Mouse (Mus musculus): ENCODE measurements around the gene Smyd4.

The Smyd4 gene

DNA sequence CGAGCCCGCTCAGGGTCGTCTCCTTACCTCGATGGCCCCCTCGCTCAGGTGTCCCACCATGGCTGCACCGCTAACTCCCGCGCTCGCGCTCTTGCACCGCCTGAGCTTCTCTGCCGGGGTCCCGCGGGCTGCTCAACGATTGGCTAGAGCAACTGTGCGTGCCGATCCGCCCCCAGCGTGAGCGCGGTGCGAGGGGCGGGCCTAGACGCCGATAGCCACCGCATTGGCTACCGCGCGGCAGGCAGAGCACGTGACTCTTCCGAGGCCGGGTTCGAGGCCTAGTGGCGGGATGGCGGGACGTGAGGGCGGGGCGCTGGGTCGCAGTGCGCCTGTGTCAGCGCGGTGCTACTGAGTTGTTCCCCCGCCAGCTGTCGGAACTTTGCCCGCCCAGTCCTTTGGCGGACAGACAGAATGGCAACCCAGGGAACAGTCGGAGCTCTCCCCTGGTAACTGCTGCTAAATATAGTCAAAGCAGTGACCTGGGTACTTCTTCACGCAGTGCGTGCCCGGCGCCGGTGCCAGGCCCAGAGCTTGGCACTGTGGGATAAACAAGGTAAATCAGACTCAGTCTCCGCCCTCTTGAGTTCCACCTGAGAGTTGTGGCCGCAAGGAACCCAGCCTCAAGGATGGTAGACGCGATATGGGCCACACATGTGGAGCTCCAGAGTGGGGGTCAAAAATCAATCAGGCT is at the start of gene Smyd4, which contains the start of gene Rpa1:
Smyd4 (plus strand) TSS at position 235 of the 691 bp plus-strand sequence.
Rpa1 (minus strand) TSS at position 126 of the 691 bp plus-strand sequence.
- TF ChIP-seq GATA4 (IDR thresholded peaks at IDR 0.05; ENCODE audit: insufficient replicate concordance, low read length), result no peak

DNA sequence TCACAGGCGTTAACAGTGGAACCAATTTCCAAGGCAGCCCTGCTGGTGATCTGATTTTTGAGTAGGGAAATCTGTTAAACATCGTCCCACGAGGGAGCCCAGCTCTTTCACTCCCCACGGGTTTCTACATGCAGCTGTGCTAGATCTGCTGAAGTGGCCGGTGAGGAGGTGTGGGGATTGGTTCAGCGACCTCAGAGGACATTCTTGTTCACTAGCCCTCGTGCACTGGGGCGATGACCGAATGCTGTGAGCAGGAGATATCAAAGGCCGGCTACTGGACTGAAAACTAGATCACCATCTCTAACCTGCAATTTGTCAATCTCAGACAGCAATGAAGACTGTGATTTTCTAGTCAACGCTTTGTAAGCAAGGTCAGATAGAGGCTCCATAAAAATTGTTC is 49.7 kb upstream of the Smyd4 start:
- no peak for TF ChIP-seq GATA4 (IDR thresholded peaks at IDR 0.05; ENCODE audit: insufficient replicate concordance, low read length)

DNA sequence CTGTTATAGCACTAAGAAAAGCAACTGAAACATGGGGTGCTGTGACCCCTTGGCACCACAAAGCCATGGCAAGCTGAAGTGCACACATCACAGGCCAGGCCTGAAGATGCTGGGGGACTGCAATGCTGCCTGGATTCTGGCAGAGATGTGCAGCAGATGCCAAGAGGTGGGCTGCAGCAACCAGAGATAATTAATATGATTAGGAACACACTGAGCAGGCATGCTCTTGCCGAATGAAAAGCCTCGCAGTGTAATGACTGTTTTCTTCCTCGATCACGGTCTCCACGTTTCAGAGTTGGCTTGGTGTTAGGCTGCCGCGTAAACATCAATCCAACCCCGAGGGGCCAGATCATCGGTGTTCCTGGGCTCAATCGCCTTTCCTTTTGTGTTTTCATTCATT is 48.4 kb upstream of the Smyd4 start:
- TF ChIP-seq GATA4 (IDR thresholded peaks at IDR 0.05; ENCODE audit: insufficient replicate concordance, low read length), result no peak

DNA sequence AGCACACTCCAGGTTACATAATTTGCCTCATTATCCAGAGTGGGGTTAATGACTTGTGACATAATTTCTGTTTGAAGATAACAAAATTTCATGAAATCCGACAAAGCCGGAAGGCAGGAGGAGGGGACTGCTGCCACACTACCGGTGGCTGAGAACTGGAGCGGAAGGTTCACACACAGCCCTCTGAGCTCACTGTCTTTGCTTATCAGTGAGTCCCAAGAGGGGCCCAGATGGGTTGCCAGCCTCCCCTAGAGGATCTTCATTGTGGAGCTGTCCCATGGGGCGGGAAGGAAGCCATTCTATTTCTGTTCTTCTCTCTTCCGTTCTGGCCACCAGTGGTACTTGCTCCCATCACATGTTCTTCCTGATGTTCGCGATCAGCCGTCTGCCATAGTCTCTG is 47.3 kb upstream of the Smyd4 start:
- TF ChIP-seq GATA4 (IDR thresholded peaks at IDR 0.05; ENCODE audit: insufficient replicate concordance, low read length), result peak; percentile 72; the same call in 1 of the 2 replicates

DNA sequence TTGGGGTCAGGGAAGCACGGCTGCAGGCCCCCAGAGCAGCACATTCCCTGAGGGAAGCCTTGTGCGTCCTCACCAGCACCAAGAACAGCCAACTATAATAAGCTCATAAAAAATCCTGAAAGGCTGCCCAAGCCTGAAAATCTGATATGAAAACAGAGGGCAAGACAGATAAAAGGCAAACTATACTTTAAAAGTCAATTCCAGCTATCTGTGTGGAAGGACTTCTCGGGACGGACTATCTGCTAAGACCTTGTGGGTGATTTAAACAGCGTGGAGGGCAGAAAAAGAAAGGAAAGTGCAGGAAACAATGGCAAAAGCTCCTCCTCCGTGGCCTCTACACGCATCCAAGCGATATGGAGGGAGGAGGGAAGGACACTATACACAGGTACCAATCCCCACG is 43.4 kb upstream of the Smyd4 start:
- TF ChIP-seq GATA4 (IDR thresholded peaks at IDR 0.05; ENCODE audit: insufficient replicate concordance, low read length), result no peak

DNA sequence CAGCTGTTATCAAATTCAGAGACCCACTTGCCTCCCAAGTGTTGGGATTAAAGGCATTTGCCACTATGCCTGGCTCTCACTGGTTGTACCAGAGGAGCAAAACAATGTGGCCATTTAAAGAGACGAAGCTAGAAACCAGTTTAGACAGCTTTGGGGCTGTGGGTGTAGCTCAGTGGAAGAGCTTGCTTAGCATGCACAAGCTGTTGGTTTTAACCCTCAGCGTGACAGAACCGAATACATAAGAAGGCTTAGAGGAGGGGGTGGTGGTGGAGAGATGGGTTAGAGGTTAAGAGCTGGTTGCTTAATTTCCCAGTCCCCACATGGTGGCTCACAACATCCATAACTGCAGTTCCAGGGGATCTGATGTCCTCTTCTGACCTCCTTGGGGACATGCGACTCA is 39.6 kb upstream of the Smyd4 start:
- TF ChIP-seq GATA4 (IDR thresholded peaks at IDR 0.05; ENCODE audit: insufficient replicate concordance, low read length), result no peak

DNA sequence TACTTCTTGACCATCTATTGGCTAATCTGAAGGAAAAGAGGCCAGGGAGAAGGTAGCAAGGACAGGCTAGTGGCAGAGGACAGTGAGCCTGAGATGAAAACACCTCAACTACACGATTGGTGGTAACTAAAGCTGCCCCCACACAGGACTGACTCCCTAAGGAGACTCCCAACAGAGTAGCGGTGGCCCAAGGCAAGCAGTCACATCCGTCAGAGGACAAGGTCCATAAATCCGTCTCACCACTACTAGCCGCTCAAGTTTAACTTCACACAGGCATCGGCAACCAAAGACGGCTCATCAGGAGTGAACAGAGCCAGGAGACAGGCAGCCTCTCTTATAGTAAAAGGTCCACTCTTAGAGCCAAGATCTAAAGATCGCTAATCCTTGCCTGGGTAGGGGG is 37.4 kb upstream of the Smyd4 start:
- no peak for TF ChIP-seq GATA4 (IDR thresholded peaks at IDR 0.05; ENCODE audit: insufficient replicate concordance, low read length)

DNA sequence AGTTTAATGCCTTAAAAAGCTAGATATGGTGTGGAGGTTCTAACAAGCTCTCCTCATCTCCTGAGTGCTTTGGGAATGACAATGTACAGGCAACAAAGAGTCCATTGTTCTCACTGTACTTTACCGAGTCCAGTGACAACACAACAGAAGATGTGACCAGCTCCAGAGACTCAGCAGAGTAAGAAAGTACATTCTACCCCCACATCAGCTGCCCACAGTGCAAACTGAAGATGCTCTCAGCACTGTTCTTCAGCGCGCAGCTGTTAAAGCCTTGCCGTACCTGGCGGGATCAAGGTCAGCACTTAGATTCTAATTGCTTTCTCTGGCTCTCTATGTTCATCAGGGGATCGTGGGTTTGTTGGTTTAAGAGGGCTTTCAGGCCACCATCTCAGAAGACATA is 36.5 kb upstream of the Smyd4 start:
- TF ChIP-seq GATA4 (IDR thresholded peaks at IDR 0.05; ENCODE audit: insufficient replicate concordance, low read length), result no peak

DNA sequence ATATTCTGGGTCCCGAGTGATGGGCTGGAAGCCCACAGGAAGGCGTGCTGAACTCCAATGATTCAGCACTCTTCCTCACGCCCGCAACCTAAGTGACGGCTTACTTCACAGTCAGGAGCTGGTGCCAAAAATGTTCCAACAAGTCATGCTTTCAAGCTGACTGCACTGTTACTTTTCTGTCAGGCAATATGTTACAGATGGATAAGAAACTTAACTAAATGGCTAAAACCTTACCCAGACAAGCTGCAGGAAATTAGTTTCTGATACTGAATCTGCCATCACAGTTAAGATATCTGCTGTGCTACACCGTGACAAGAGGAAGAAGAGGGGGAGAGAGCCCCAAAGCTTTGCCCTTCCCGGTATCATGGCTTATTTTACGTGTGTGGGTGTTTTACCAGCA is 34.4 kb upstream of the Smyd4 start:
- no peak for TF ChIP-seq GATA4 (IDR thresholded peaks at IDR 0.05; ENCODE audit: insufficient replicate concordance, low read length)

DNA sequence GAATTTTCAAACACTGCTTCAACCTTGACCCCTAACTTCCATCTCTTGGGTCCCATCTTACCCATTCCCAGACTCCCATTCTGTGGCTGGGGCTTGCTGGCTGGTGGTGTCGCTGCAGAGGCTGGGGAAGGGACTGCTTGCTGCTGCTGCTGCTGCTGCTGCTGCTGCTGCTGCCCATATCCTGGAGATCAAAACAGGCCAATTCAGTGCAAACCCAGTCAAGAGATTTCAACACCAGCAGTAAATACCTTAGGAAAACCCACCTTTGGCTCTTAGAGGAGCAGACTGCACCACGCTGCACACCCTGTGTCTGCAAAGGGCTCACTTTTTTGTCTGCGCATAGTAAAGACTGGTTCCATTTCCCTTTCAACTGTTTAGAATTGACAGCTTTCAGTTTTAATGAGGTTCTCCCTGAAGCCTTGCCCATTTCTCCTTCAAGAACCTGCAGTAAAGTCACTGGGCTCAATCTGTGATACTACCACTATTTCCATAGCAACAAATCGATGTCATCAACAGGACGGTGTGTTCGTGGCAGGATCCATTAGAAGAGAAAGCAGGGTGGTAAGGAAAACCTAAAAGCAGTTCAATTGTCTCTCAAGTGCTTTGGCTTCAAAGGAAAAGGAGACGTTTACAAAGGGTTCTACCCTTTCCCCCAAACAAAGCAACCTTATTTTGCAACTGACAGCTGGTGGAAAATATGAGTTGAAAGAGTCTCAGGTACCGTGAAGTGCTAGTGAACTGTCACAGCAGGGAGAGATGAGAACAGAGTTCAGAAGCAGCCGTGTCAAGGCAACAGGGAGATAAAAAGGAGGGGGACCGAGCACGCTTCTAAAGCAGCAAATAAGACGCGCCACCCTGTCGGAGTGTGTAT is 29.6 kb upstream of the Smyd4 start:
- no peak for TF ChIP-seq GATA4 (IDR thresholded peaks at IDR 0.05; ENCODE audit: insufficient replicate concordance, low read length)

DNA sequence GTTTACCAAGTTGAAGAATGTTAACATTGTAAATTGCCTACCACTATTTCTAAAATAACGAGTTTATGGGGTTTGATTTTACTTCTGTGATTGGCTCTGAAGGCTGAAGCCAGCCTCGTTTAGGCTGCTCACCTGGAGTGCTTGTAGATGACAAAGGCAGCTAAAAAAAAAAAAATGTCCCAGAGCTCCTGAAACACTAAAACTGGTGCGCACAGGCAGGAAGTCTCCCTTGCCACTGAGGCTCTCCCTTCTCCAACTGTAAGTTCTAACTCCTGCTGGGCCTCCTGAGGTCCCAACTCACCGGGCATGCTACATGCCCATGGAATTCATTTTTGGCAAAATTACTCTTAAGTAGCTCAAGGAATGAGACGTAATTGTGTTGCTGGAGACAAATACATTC is 29.0 kb upstream of the Smyd4 start:
- no peak for TF ChIP-seq GATA4 (IDR thresholded peaks at IDR 0.05; ENCODE audit: insufficient replicate concordance, low read length)

DNA sequence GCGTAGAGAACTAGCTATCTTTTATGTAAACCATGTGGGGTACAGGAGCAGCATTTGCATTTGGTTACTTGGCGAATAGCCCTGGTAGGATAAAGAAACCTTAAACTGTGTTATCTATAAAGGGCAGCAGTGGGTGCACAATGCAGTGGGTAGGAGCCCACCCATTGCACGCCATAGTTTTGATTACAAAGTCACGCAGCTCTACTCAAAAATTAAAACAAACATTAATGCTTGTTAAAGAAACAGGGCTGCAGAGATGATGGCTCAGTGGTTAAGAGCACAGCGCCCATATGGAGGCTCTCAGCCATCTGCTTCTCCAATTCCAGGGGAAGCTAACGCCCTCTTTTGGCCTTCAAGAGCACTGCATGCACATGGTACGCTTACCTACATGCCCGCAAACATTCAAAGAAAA is 24.9 kb upstream of the Smyd4 start:
- no peak for TF ChIP-seq GATA4 (IDR thresholded peaks at IDR 0.05; ENCODE audit: insufficient replicate concordance, low read length)

DNA sequence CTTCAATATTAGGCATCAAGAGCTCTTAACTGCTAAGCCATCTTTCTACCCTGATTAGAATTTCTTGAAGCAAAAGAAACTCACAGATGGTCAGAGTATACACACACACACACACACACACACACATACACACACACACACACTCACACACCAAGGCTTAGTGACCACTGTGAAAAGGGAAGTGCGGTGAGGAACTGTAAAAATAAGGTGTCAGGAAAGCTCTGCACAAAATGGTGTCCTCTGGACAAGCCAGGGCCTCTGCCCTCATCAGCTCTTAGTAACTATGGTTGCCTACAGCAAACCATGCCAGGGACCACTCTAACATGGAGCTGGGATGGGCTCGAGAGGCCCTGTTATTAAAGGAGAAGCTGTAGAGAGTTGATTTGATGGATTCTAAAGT is 23.8 kb upstream of the Smyd4 start:
- TF ChIP-seq GATA4 (IDR thresholded peaks at IDR 0.05; ENCODE audit: insufficient replicate concordance, low read length), result no peak

DNA sequence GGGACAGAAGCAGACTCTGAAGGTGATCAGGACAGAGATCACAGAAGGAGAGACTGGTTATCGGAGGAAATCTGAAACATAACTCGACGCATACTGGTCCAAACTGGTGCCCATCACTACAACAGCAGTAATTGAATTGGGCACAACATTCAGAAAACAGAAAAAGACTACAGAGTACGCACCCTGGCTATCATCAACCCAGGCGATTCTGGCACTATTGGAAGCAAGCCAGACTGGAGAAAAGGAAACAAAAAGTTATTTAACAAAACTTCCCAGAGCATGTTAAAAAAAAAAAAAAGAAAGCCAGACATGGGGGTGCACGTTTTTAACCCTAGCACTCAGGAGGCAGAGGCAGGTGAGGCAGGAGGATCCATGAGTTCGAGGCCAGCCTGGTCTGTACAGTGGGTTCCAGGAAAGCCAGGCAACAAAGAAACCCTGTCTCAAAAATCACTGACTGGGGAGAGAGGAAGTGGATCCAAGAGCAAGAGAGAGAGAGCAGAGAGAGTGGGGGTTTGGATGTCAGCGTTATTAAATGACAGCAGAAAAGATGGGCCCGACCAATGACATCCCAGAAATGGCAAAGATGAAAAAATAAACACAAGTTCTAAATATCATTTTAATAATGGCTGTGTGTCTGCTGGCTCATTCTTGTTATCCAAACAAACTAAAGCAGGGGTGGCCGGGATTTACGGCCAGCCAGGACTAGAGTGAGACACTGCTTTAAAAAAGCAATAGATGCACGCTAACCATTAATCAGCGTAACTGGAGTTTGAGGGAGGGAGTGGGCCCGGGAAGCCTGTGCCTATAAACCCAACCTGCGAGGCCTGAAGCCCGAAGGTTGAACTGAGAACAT is 22.9 kb upstream of the Smyd4 start:
- TF ChIP-seq GATA4 (IDR thresholded peaks at IDR 0.05; ENCODE audit: insufficient replicate concordance, low read length), result no peak

DNA sequence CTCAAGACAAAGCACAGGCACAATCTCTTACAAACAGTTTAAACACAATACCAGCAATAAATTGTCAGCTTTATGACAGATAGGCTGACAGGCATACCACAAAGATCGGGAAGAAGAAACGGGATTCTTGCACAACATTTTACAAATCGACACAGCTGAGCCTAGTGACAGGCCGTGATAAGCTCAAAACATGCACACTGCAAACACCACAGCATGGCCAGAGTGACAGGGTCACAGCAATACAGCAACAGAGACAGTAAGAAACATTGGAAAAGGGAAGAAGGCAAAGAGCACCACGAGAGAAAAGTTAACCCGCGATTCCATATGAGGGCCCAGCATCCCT is 22.3 kb upstream of the Smyd4 start:
- no peak for TF ChIP-seq GATA4 (IDR thresholded peaks at IDR 0.05; ENCODE audit: insufficient replicate concordance, low read length)

DNA sequence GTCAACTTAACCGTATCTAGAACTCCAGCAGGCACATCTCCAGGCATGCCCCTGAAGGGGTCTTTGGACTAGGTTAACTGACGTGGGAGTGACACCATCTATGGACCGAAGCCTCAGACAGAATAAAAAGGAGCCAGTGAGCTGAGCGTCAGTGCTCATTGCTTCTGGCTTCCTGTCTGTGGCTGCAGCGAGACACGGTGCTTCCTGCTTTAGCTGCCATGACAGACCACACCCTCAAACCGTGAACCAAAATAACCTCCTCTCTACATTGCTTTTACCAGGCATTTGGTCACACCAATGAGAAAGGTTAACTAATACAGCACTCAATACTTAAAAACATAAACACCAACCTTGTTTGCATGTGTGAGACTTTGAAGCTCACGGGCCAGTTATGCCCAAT is 11.6 kb upstream of the Smyd4 start:
- TF ChIP-seq GATA4 (IDR thresholded peaks at IDR 0.05; ENCODE audit: insufficient replicate concordance, low read length), result no peak
